Mouse (Mus musculus): ENCODE measurements around the gene Srebf1. TPM values are rescaled to one million over a fixed set of nuclear protein-coding genes. Genes with fewer than 3 reads are reported as not detected.
A peak's percentile ranks its signal among the peaks of the same experiment; 100 is the strongest.

The Srebf1 gene
- 28.9 to 48.1 TPM (median 45.7 TPM) in 3 replicates for total RNA-seq (2017)

- ATAC-seq (replicated peaks; ENCODE audit: insufficient number of reproducible peaks, low FRiP score, low TSS enrichment, poor library complexity, severe bottlenecking), result peak; percentile 80
Measured at GRCm38 (mm10) chr11:60222469-60223236, at the start of gene Srebf1. Gene Srebf1 (minus strand): TSS chr11:60222581.

GRCm38 (mm10) chr11:60268563-60268962 lies 46.2 kb upstream of the Srebf1 start:
- ATAC-seq (replicated peaks; ENCODE audit: insufficient number of reproducible peaks, low FRiP score, low TSS enrichment, poor library complexity, severe bottlenecking), result no peak

DNA sequence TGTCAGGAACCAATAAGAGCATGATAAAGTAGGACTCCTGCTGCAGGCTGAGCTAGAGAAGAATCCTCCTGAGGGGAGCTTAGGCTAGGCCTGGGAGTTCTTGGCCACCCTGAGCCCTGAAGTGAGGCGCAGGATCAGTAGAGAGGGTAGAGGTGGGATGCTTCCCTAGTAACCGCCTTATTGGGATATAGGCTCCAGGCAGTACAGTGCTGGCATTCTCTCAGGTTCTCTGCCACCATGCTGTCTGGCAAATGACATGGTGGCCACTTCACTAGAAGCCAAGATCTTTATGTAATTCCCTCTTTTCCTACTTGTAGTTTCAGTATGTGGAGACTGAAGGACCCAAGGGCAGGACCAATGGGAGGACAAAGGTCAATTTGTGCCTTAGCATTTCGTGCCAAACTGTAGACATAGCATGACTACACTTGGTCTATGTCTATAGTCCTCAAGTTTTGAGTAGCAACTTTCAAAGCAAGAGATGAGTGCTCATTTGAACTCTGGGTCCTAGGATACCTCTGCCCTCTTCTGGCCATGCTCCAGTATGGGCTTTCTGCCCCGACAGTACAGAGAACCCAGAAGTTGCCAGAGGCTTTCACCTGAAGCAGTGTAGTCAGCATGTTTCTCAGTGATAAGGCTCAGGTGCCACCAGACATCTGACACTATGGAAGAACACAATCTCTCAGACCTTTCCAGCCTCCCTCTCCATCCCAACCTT lies 43.0 kb upstream of the Srebf1 start:
- no peak for ATAC-seq (replicated peaks; ENCODE audit: insufficient number of reproducible peaks, low FRiP score, low TSS enrichment, poor library complexity, severe bottlenecking)

DNA sequence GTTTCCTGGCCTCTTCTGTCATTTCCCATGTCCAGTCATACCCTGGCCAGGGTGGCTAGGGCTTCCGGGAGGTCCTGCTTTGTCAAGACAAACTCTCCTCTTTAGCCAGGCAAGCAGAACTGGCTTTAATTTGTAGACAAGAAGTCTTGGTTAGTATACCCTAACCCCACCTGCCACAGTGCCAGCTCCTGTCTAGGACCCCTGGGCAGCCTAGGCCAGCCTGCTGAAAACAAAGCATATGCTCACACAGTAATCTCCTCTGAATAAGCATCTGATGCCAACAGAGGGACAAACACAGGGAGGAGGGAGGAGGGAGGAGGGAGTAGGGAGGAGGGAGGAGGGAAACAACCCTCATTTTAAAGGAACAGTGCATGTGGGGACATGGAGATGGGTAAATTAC lies 42.3 kb upstream of the Srebf1 start:
- no peak for ATAC-seq (replicated peaks; ENCODE audit: insufficient number of reproducible peaks, low FRiP score, low TSS enrichment, poor library complexity, severe bottlenecking)

GRCm38 (mm10) chr11:60262396-60262795 lies 40.0 kb upstream of the Srebf1 start:
- no peak for ATAC-seq (replicated peaks; ENCODE audit: insufficient number of reproducible peaks, low FRiP score, low TSS enrichment, poor library complexity, severe bottlenecking)

DNA sequence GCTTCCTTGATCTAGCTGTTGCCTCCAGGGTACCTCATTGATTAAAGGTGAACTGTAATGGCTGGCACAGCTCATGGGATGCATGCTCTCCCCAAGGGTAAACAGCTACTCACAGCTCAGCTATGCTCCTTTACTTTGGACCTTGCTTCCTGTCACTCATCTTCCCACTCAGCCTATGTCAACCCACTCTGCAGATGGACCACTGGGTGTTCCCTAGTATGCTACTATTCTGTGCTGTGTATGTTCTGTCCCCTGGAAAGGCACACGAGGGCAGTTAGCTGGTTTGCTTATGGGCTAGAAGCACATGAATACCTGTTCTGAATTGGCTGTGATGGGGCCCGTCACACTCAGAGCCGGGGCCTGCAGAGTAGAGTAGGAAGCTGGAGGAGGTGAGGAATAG lies 38.4 kb upstream of the Srebf1 start:
- ATAC-seq (replicated peaks; ENCODE audit: insufficient number of reproducible peaks, low FRiP score, low TSS enrichment, poor library complexity, severe bottlenecking), result no peak

GRCm38 (mm10) chr11:60257696-60258095 lies 35.3 kb upstream of the Srebf1 start:
- ATAC-seq (replicated peaks; ENCODE audit: insufficient number of reproducible peaks, low FRiP score, low TSS enrichment, poor library complexity, severe bottlenecking), result no peak

DNA sequence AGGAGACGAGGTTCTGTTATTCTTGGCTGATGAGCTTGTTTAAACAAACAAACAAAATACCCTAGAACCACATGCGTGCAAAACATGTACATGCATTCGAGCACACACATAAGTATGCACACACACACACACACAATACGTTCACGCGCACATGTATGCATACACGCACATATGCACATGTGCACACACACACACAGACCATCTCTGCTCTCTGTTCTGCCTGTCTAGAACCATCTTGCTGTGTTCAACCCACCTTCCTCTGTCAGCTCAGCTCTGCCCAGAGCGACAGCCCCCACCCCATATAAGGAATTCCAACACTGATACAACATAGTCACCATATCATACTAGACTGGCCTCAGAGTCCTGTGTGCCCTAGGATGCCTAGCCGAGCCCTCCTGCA lies 34.3 kb upstream of the Srebf1 start:
- no peak for ATAC-seq (replicated peaks; ENCODE audit: insufficient number of reproducible peaks, low FRiP score, low TSS enrichment, poor library complexity, severe bottlenecking)

DNA sequence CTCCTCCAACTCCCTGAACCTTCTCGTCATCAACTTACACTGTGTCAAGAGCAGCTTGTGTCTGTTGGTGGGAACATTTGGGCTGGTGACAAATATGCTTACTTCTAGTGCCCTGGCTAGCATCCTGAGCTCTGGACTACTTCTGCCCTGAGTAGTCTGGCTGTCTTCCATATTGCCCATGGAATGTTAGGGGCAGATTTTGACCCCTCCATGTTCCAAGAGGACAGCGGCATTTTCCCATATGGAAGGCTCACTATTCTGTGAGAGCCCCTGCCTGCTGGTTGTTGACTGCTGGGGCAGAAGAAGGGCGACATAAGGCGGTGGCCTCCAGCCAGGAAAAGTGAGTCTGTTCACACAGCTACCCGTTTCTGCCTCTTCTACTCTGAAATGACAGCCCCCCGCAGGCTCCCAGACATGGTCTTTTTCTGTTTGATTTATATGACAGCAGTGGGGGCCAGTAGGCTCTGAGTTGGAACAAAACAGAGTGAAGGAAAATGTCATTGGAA lies 33.8 kb upstream of the Srebf1 start:
- no peak for ATAC-seq (replicated peaks; ENCODE audit: insufficient number of reproducible peaks, low FRiP score, low TSS enrichment, poor library complexity, severe bottlenecking)

DNA sequence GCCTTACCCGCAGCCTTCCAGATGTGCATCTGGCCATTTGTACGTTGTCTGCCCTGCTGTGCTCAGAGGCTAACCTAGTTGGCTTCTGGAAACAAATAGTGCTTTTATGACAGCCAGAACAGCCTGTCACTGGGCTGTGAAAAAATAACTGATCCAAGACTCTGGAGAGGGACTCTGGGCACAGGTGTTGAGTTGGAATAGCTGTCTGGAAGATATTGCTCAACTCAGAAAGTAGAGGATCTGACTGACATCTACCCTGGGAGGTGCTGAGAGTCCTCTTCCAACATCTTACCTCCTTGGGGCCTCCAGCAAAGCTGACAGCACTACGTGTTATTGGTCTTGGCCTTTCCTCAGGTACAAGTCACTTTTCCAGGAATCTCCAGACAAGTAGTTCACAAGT lies 33.3 kb upstream of the Srebf1 start:
- ATAC-seq (replicated peaks; ENCODE audit: insufficient number of reproducible peaks, low FRiP score, low TSS enrichment, poor library complexity, severe bottlenecking), result no peak

- ATAC-seq (replicated peaks; ENCODE audit: insufficient number of reproducible peaks, low FRiP score, low TSS enrichment, poor library complexity, severe bottlenecking), result no peak
Measured at GRCm38 (mm10) chr11:60255181-60255580, 32.8 kb upstream of the Srebf1 start.

DNA sequence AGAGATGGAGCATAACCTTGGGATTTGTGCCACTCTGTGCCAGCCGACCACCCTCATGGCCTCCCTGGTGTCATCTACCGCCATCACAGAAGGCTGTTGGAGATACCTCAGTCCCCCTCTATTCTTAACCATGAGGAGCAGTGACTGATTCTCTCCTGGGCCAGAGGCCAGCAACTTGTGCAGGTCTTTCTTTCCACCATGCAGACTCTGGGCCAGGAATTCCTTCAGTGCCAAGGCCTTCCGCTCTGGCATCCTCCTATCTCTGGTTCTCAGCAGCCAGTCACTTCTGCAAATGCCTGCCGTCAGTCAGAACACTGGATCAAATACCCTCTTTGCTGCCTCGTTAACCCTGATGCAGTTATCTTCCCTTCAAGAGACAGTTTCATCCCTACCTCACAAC lies 31.9 kb upstream of the Srebf1 start:
- ATAC-seq (replicated peaks; ENCODE audit: insufficient number of reproducible peaks, low FRiP score, low TSS enrichment, poor library complexity, severe bottlenecking), result no peak

DNA sequence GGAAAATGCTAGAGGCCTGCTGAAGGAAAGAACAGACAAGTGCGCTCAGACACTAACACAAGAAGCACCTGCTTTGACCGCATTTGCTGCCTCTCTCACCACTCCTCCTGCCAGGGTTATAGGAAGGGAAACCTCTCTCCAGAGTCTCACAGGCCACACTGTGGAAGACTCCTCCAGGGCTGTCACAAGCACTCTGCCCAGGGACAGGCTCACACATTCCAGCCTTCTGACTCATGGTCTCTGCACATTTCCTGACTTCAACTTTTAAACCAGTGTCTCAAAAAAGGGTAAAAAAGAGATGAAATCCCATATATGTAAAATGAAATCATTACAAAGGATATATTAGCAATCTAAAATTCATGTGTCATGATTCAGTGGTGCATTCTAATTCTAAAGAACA lies 31.2 kb upstream of the Srebf1 start:
- ATAC-seq (replicated peaks; ENCODE audit: insufficient number of reproducible peaks, low FRiP score, low TSS enrichment, poor library complexity, severe bottlenecking), result no peak

- no peak for ATAC-seq (replicated peaks; ENCODE audit: insufficient number of reproducible peaks, low FRiP score, low TSS enrichment, poor library complexity, severe bottlenecking)
Measured at GRCm38 (mm10) chr11:60250971-60251643, 28.7 kb upstream of the Srebf1 start.

- no peak for ATAC-seq (replicated peaks; ENCODE audit: insufficient number of reproducible peaks, low FRiP score, low TSS enrichment, poor library complexity, severe bottlenecking)
Measured at GRCm38 (mm10) chr11:60249885-60250284, 27.5 kb upstream of the Srebf1 start.

DNA sequence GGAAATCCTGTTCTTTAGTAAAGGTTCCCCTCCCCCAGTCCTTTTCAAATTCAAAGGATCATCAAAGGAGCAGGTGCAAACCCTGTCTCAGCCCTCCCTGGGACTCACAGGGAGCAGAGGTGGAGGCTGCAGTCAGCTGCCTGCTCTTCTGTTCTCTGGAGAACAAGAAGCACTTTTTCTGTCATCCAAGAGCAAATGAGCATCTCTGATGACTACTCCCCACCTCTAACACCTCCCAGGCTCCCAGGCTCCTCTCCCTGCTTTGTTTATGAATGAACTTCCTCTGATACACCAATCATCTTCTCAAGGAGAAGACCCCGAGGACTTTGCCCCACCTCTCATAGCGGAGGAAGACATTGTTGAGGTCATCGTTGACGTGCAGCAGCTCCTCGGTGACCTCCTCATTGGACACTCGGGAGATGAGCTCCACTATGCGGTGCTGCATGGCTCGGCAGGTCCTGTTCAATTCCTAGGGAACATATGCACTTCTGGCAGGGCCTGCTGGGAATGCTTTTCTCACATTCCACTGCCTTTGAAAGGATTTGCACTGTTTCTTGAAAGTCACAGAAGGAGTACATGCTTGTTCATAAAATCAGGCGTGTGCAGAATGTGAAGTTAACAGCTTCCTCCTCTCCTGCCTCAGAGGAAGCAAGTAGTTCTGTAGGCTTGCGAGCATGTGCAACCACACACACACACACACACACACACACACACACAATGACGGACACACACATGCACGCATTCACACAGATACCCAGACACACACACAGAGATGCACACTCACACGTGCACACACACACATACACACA lies 26.4 kb upstream of the Srebf1 start:
- no peak for ATAC-seq (replicated peaks; ENCODE audit: insufficient number of reproducible peaks, low FRiP score, low TSS enrichment, poor library complexity, severe bottlenecking)

DNA sequence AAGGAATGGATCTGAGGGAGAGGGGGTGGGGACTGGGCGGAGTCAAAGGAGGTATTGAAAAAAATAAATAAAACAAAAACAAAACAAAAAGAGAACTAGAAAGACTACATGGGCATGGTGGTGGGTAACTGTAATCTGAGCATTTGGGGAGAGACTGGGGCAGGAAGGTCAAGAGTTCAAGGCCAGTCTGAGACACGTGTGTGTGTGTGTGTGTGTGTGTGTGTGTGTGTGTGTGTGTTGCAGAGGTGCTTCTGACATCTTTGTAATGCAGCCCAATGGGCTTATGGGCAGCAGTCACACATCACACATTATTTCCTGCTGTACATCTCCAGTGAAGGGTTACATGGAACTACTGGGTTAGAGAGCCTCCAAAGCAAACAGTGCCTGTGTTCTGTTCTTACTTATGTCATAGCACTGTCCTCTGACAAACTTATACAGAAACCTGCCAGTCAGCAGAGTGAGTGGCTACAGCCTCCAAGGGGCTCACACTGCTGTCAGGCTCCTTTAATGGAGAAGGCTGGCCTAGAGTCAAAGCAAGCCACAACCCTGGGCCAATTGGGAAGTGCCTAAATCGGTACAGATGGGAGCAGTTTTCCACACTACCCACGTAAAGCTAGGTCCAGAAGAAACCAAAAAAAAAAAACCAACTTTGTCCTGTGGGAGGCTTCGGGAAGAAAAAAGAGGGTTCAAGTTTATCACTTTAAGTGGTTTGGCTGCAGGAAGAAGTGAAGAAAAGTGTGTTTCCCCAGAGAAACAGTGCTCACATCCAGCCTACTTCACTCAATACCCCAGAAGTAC lies 25.6 kb upstream of the Srebf1 start:
- no peak for ATAC-seq (replicated peaks; ENCODE audit: insufficient number of reproducible peaks, low FRiP score, low TSS enrichment, poor library complexity, severe bottlenecking)

DNA sequence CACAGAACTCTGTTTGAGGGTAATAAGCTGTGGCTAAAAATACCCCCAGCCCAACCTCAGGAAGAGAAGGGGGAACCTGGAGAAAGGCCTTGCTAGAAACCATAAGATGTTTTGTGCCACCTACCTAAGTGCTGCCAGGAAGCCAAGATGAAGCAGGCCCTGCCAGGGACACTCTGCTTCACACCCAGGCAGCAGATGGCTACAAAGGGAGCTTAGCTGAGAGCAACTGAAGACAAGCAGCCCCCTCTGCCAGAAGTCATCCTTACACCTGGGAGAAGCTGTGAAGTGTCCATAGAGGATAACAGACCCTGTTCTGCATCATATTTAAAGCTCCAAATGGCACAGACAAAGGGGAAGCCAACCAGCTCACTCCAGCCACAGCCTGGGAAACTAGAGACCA lies 23.7 kb upstream of the Srebf1 start:
- ATAC-seq (replicated peaks; ENCODE audit: insufficient number of reproducible peaks, low FRiP score, low TSS enrichment, poor library complexity, severe bottlenecking), result no peak

Data from monocyte, adult 5-6 weeks (primary cell).